Mouse (Mus musculus) spleen, adult 2 months (tissue): Measurements from ENCODE around the gene Pla2g4c. TPM values are rescaled to one million over a fixed set of nuclear protein-coding genes. Genes with fewer than 3 reads are reported as not detected.
"Not testable (repeated sequence)": the region's sequence is repeated elsewhere in the genome, so short reads cannot be mapped to it uniquely, and the experiment has no call there.

Experiments used
- DNase-seq, 2 experiments: peaks; one replicate each; pipeline versions ENCODE4 v3.0.0 to v3.0.0-alpha.2; 2012 to 2021; ENCODE audit warnings: low spot score in 2 of 2, low read depth in 1 of 2
- H3K27ac ChIP-seq: fragments of 200-500 bp; 2 replicates; pipeline ENCODE4 v1.5.1; 2012; ENCODE audit warnings: low read length, inconsistent platforms; ENCODE audit not compliant: insufficient read depth
- H3K27me3 ChIP-seq: fragments of 200-500 bp; 2 replicates; pipeline ENCODE4 v1.6.1; 2012; ENCODE audit warnings: mild to moderate bottlenecking, moderate library complexity, low read length, inconsistent platforms; ENCODE audit not compliant: control insufficient read depth, insufficient read depth
- H3K36me3 ChIP-seq: fragments of 200-500 bp; 2 replicates; pipeline ENCODE4 v1.6.1; 2012; ENCODE audit warnings: mild to moderate bottlenecking, low read length, inconsistent platforms; ENCODE audit not compliant: control insufficient read depth, insufficient read depth
- H3K4me1 ChIP-seq: fragments of 200-500 bp; 2 replicates; pipeline ENCODE4 v1.6.1; 2011; ENCODE audit warnings: inconsistent platforms; ENCODE audit not compliant: control insufficient read depth, insufficient read depth, insufficient read length
- H3K4me3 ChIP-seq: fragments of 200-500 bp; 2 replicates; pipeline ENCODE4 v1.5.1; 2011; ENCODE audit warnings: mild to moderate bottlenecking, inconsistent platforms; ENCODE audit not compliant: insufficient read depth, insufficient read length; ENCODE audit errors: extremely low read depth
- CTCF ChIP-seq: fragments of 200-500 bp; IDR thresholded peaks from 2 replicates; pipeline ENCODE4 v1.5.1; 2011; ENCODE audit warnings: mild to moderate bottlenecking, inconsistent platforms; ENCODE audit not compliant: insufficient read depth, insufficient read length, insufficient replicate concordance; ENCODE audit errors: extremely low read depth
- POLR2A ChIP-seq: fragments of 200-500 bp; IDR thresholded peaks from 2 replicates; pipeline ENCODE4 v1.6.1; 2011; ENCODE audit warnings: low read depth, low read length, inconsistent platforms
- WGBS: fragments of 180-500 bp; shearing (Covaris S2); methylation state at CpG from one replicate; pipeline ENCODE4 v1.1.7; 2018; 5-methylcytosine and 5-hydroxymethylcytosine counted together
- polyA plus RNA-seq: library from polyadenylated mRNA; depleted of rRNA; stranded (reverse); fragments of >200 nt; gene quantifications from 2 replicates; pipeline ENCODE4 v1.2.3, GENCODE M21; 2012; rRNA removed

Pla2g4c gene
- polyA plus RNA-seq = 0.20 and 0.23 TPM in 2 replicates

DNA sequence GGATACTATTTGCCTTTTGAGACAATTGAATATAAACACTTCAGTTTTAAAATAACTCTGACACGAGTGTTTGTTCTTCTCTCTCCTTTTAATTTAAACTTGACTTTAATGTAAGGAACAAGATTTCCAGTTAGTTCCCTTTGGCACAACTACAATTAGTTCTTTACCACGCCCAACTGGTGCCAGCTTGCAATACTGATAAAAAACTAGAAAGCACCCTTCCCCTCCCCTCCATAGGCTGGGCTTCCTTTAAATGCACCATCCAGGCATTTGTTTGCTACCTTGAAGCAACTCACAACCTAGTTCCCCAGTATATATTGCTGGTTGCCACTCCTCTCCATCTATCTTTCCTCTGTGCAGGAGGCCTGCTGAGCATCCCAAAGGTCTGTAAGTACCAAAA lies at the start of gene Pla2g4c:
Gene Pla2g4c (plus strand): TSS at position 340 of the 400 bp plus-strand sequence.
- DNase-seq = no peak
- 75% methylated on average over 2 of the region's 2 CpGs for WGBS
- TF ChIP-seq POLR2A = no peak
- no peak for TF ChIP-seq CTCF
- no peak within 1 kb of the TSS for H3K4me3 ChIP-seq
- no peaks in the 10 kb centered on the region for H3K27me3 ChIP-seq
- no peaks in the 10 kb centered on the region for H3K36me3 ChIP-seq
- no peaks in the 10 kb centered on the region for H3K4me1 ChIP-seq
- no peak within 1 kb of the TSS for H3K27ac ChIP-seq

DNA sequence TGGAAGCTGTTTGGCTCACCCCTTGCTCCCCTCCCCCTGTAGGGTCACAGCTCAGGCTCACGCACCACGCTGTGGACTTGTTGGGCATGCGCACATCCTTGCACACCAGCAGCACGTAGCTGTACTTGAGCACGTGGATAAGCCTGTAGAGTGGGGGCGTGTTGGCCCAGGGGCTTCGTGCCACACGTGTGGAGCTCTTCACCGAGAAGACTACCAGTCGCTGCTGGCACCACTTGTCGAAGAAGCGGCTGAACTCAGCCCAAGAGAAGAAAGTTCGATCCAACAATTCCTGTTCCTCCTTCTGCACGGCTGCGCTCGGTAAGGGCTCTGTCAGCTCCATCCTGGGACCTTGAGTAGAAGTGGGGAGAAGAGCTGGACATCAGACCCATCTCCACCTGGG lies 47.4 kb upstream of the Pla2g4c start, which contains the start of gene Lig1:
Gene Lig1 (plus strand): TSS at position 203 of the 400 bp plus-strand sequence.
- Histone ChIP-seq H3K4me3 (peak within 1 kb of the TSS; percentile 73), H3K36me3 (no peaks in the 10 kb centered on the region), H3K4me1 (peaks cover 2% of the 10 kb centered on the region; the same call in 1 of the 2 replicates), H3K27me3 (no peaks in the 10 kb centered on the region), H3K27ac (peak within 1 kb of the TSS; percentile 76; the same call in 1 of the 2 replicates)
- no peak for TF ChIP-seq CTCF
- TF ChIP-seq POLR2A = no peak
- DNase-seq = no peak
- WGBS = 96% methylated on average over 16 of the region's 16 CpGs

DNA sequence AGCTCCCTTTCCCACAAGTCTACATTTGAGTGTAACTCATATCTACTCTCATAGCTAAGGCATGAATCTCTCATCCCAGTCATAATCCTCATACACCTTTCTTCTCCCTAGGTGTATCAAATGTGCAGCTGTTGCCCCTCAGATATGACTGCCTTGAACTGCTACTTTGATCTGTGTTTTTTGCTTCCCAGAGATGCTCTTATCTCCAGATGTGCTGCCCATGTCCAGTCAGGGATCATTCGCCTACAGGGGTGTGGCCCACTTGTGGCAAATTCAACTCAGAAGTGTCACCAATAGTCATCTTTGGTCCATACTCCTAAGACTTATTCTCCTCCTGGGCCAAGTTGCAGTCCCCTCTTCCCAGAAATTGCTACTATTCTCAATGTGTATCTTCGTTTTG lies 46.6 kb upstream of the Pla2g4c start:
- peaks cover 2% of the 10 kb centered on the region; the same call in 1 of the 2 replicates for H3K4me1 ChIP-seq
- peak overlapping the region; percentile 76; the same call in 1 of the 2 replicates for H3K27ac ChIP-seq
- TF ChIP-seq CTCF (no peak), POLR2A (no peak)
- no peaks in the 10 kb centered on the region for H3K27me3 ChIP-seq
- no peak for DNase-seq
- no peaks in the 10 kb centered on the region for H3K36me3 ChIP-seq
- WGBS = 26% methylated on average over 2 of the region's 2 CpGs
- H3K4me3 ChIP-seq = peak overlapping the region; percentile 73

- WGBS = under 1% methylated on average over 39 of the region's 39 CpGs
- no peaks in the 10 kb centered on the region for H3K36me3 ChIP-seq
- H3K4me3 ChIP-seq = peak within 1 kb of the TSS; percentile 73
Observed at GRCm38 (mm10) chr7:13278308-13278891, 46.1 kb upstream of the Pla2g4c start, which contains the start of gene Zswim9. TSS of gene Zswim9 (minus strand) at chr7:13278721.

DNA sequence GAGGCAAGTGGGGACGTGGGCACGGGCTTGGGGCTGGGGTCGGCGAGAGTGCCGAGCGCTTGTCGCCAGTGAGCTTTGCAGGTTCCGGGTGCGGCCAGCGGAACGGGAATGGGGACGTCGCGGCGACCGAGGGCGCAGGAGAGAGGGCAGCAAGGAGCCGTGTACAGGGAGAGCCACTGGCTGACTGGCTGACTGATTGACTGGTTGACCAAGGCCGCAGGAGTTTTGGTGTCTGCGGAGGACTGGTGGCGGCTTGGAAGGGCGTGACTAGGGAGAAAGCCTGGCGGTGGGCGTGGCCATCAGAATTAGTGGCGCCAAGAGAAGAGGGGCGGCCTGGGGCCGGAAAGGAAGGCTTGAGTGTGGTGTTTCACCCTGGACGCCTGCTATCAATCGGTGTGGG lies 45.5 kb upstream of the Pla2g4c start:
- not testable (repeated sequence) for H3K36me3 ChIP-seq, H3K27ac ChIP-seq, H3K4me1 ChIP-seq, DNase-seq, H3K27me3 ChIP-seq
- H3K4me3 ChIP-seq = peak overlapping the region; percentile 73
- 2% methylated on average over 15 of the region's 29 CpGs for WGBS

More at GRCm38 (mm10) chr7:13278308-13278891, 46.1 kb upstream of the Pla2g4c start, which contains the start of gene Zswim9:
- peak; percentile 81 to 93 for DNase-seq
- H3K4me1 ChIP-seq = peaks cover 2% of the 10 kb centered on the region; the same call in 1 of the 2 replicates
- H3K27ac ChIP-seq = peak within 1 kb of the TSS; percentile 76
- peak; percentile 44; the same call in 1 of the 2 replicates for TF ChIP-seq POLR2A
- TF ChIP-seq CTCF = no peak
- H3K27me3 ChIP-seq = no peaks in the 10 kb centered on the region

DNA sequence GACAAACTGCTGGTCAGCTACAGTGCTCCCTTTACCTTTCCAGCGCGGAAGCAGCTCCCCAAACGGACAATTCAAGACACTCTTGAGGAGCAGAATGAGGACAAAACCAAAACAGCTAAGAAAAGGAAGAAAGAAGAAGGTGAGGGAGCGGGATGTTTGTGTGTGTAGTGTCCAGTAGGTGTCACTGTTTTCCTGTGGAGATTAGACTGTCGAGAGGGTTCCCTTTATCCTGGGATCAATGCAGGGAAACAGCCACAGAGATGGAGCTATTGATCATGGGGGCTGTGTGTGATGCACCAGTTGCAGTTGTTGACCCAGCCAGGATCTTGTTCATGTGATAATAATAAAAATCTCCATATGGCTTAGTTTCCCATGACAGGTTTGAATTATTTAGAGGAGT lies 35.8 kb upstream of the Pla2g4c start:
- Histone ChIP-seq H3K4me3 (no peak overlapping the region), H3K27ac (no peak overlapping the region), H3K4me1 (no peaks in the 10 kb centered on the region), H3K36me3 (peaks cover 6% of the 10 kb centered on the region), H3K27me3 (no peaks in the 10 kb centered on the region)
- WGBS = 75% methylated on average over 5 of the region's 5 CpGs
- DNase-seq = no peak
- TF ChIP-seq POLR2A (no peak), CTCF (peak; percentile 32; the same call in 1 of the 2 replicates)

DNA sequence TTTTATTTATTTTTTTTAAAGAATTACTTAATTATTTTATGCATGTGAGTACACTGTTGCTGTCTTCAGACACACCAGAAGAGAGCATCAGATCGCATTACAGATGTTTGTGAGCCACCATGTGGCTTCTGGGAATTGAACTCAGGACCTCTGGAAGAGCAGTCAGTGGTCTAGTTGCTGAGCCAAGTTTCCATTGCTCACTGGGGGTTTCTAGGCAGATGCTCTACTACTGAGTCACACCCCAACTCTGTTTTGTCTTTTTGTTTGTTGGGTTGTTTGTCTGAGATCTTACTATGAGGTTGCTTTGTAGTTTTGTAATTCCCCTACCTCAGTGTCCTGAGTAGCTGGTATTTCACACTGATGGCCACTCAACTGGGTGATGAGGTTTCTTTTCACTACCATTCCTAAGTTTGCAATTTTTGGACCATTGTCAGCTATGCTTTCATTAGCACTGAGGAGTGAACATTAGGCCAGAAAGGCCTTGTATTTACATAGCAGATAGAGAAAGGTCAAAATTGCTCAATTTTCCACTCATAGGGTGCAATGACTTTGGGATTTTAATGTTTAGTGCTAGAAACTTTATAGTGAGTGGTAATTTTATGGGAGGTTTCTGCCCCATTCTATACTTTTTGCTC lies 34.3 kb upstream of the Pla2g4c start:
- 94% methylated on average over 1 of the region's 1 CpGs for WGBS
- no peak overlapping the region for H3K27ac ChIP-seq

More for the DNA sequence above, 34.3 kb upstream of the Pla2g4c start:
- H3K4me3 ChIP-seq = no peak overlapping the region
- H3K36me3 ChIP-seq = peaks cover 6% of the 10 kb centered on the region
- H3K27me3 ChIP-seq = no peaks in the 10 kb centered on the region
- no peak for DNase-seq
- TF ChIP-seq POLR2A (no peak), CTCF (no peak)
- H3K4me1 ChIP-seq = no peaks in the 10 kb centered on the region
